Mouse (Mus musculus): ENCODE data around the gene Col8a2.

- TF ChIP-seq CTCF (IDR thresholded peaks at IDR 0.05; ENCODE audit: extremely low read depth, insufficient read depth, low read length) (no peak), POLR2A (IDR thresholded peaks at IDR 0.05; ENCODE audit: extremely low read depth, insufficient read depth, low read length) (no peak)
These were observed 31.2 kb upstream of the Col8a2 start for GRCm38 (mm10) chr4:126255113-126256001.

All from cortical plate, adult 2 months (tissue).